Mouse (Mus musculus) heart, embryonic 13.5 days (tissue): ENCODE measurements around the gene Sh2d2a. TPM values are rescaled to one million over a fixed set of nuclear protein-coding genes. Genes with fewer than 3 reads are reported as not detected.

Source experiments
- ATAC-seq: fragments of 200-750 bp; cut with Nextera tagmentation; 2 replicates; pipeline ENCODE4 v1.8.0; 2017; ENCODE audit warnings: moderate TSS enrichment; ENCODE audit not compliant: insufficient number of reproducible peaks, low FRiP score, low TSS enrichment; ENCODE audit errors: extremely low read depth
- H3K27ac ChIP-seq: fragments of 300-500 bp; sonication (generic); replicated peaks from 2 replicates; pipeline ENCODE4 v1.5.1; 2015; ENCODE audit warnings: moderate library complexity, mild to moderate bottlenecking, inconsistent platforms
- H3K27me3 ChIP-seq: fragments of 300-500 bp; sonication (generic); replicated peaks from 2 replicates; pipeline ENCODE4 v1.6.1; 2015; ENCODE audit warnings: mild to moderate bottlenecking, inconsistent platforms
- H3K36me3 ChIP-seq: fragments of 300-500 bp; sonication (generic); 2 replicates; pipeline ENCODE4 v1.6.1; 2015; ENCODE audit warnings: mild to moderate bottlenecking, inconsistent platforms
- H3K4me1 ChIP-seq: fragments of 300-500 bp; sonication (generic); 2 replicates; pipeline ENCODE4 v1.6.1; 2015; ENCODE audit warnings: inconsistent platforms
- H3K4me2 ChIP-seq: fragments of 300-500 bp; sonication (generic); 2 replicates; pipeline ENCODE4 v1.6.1; 2015; ENCODE audit warnings: inconsistent platforms, mild to moderate bottlenecking, moderate library complexity
- H3K4me3 ChIP-seq: fragments of 300-500 bp; sonication (generic); 2 replicates; pipeline ENCODE4 v1.5.1; 2015; ENCODE audit warnings: moderate library complexity, mild to moderate bottlenecking, inconsistent platforms
- H3K9ac ChIP-seq: fragments of 300-500 bp; sonication (generic); 2 replicates; pipeline ENCODE4 v1.6.1; 2015; ENCODE audit warnings: inconsistent platforms, mild to moderate bottlenecking, moderate library complexity
- H3K9me3 ChIP-seq: fragments of 300-500 bp; sonication (generic); 2 replicates; pipeline ENCODE4 v1.6.1; 2016; ENCODE audit warnings: inconsistent platforms
- WGBS: fragments of 180-500 bp; shearing (Covaris S2); methylation state at CpG from one replicate; pipeline ENCODE4 v1.1.7; 2015; ENCODE audit warnings: mixed read lengths; 5-methylcytosine and 5-hydroxymethylcytosine counted together
- polyA plus RNA-seq: library from polyadenylated mRNA; unstranded; fragments of >200 nt; fragmentation: Nextera tagmentation; extraction: Ambion mirVana; gene quantifications from 2 replicates; pipeline ENCODE4 v1.2.1, GENCODE M21; 2015

The Sh2d2a gene
- polyA plus RNA-seq, 1 experiment from 2014 or later, result 0.17 TPM

GRCm38 (mm10) chr3:87828435-87828834 is 18.1 kb upstream of the Sh2d2a start:
- Histone ChIP-seq H3K27ac (no peak overlapping the region), H3K36me3 (no peaks in the 10 kb centered on the region), H3K9me3 (no peaks in the 10 kb centered on the region), H3K27me3 (peaks cover 6% of the 10 kb centered on the region; the same call in 1 of the 2 replicates), H3K4me3 (no peak overlapping the region), H3K4me1 (no peaks in the 10 kb centered on the region), H3K9ac (no peak overlapping the region), H3K4me2 (no peak overlapping the region)
- 35% methylated on average over 4 of the region's 4 CpGs for WGBS
- no peak for ATAC-seq

DNA sequence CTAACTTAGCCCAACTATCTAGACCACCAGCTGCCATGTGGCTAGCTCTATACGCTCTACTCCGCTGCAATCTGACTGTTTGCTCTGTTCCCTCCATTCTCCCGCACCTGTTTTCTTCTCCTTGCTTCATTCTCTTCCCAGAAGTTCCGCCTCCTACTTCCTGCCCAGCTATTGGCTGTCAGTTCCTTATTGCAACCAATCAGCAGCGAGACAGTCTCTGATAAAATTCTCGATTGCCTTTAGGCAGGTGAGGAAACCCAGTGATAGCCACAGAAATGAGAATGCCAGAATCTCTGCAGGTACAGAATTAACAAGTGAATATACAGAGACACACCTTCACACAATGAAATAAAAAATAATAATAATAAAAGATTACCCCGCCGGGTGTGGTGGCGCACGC is 17.5 kb upstream of the Sh2d2a start:
- no peaks in the 10 kb centered on the region for H3K9me3 ChIP-seq
- no peak for ATAC-seq
- WGBS, result 44% methylated on average over 10 of the region's 10 CpGs

GRCm38 (mm10) chr3:87832109-87832859 is 14.3 kb upstream of the Sh2d2a start:
- H3K4me1 ChIP-seq, result no peaks in the 10 kb centered on the region
- H3K9me3 ChIP-seq, result no peaks in the 10 kb centered on the region
- H3K4me3 ChIP-seq, result no peak overlapping the region
- no peaks in the 10 kb centered on the region for H3K36me3 ChIP-seq
- no peak for ATAC-seq
- H3K27me3 ChIP-seq, result no peaks in the 10 kb centered on the region
- H3K4me2 ChIP-seq, result no peak overlapping the region
- no peak overlapping the region for H3K9ac ChIP-seq
- 69% methylated on average over 7 of the region's 7 CpGs for WGBS
- no peak overlapping the region for H3K27ac ChIP-seq

More for the DNA sequence above, 17.5 kb upstream of the Sh2d2a start:
- no peaks in the 10 kb centered on the region for H3K36me3 ChIP-seq
- H3K27me3 ChIP-seq, result peaks cover 6% of the 10 kb centered on the region; the same call in 1 of the 2 replicates
- H3K4me2 ChIP-seq, result no peak overlapping the region
- no peak overlapping the region for H3K9ac ChIP-seq
- H3K4me1 ChIP-seq, result no peaks in the 10 kb centered on the region
- no peak overlapping the region for H3K4me3 ChIP-seq
- no peak overlapping the region for H3K27ac ChIP-seq

DNA sequence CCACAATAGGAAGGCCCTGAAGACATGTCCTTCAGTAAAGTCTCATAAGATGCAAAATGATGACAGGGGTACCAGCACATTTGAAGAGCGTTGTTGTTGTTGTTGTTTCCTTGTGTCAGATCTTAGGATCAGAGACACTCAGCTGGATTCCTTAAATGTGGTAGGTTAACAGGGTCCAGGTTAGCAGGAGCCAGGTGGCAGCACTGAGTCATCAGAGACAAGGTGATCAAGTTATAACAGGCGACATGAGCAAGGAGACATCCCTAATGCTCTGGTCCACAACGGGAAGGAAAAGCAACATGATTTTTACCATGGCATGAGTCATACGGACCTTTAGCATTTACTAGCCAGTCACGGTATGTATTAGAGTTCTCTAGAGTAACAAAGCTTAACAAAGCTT is 13.1 kb upstream of the Sh2d2a start:
- Histone ChIP-seq H3K9me3 (no peaks in the 10 kb centered on the region), H3K4me3 (no peak overlapping the region), H3K4me1 (no peaks in the 10 kb centered on the region), H3K27me3 (no peaks in the 10 kb centered on the region), H3K4me2 (no peak overlapping the region), H3K27ac (no peak overlapping the region), H3K36me3 (no peaks in the 10 kb centered on the region), H3K9ac (no peak overlapping the region)
- ATAC-seq, result no peak
- 66% methylated on average over 5 of the region's 5 CpGs for WGBS

- Histone ChIP-seq H3K9me3 (no peaks in the 10 kb centered on the region), H3K27me3 (peaks cover 21% of the 10 kb centered on the region), H3K36me3 (no peaks in the 10 kb centered on the region), H3K9ac (no peak overlapping the region), H3K4me1 (no peaks in the 10 kb centered on the region), H3K4me3 (no peak overlapping the region), H3K27ac (no peak overlapping the region), H3K4me2 (no peak overlapping the region)
- no peak for ATAC-seq
- WGBS, result 3% methylated on average over 4 of the region's 4 CpGs
Measured at GRCm38 (mm10) chr3:87838622-87839021, 7.9 kb upstream of the Sh2d2a start.

- H3K9me3 ChIP-seq, result no peaks in the 10 kb centered on the region
- no peak for ATAC-seq
- no peak overlapping the region for H3K9ac ChIP-seq
- no peaks in the 10 kb centered on the region for H3K36me3 ChIP-seq
- no peaks in the 10 kb centered on the region for H3K4me1 ChIP-seq
- no peak overlapping the region for H3K4me3 ChIP-seq
- H3K4me2 ChIP-seq, result no peak overlapping the region
- peaks cover 21% of the 10 kb centered on the region for H3K27me3 ChIP-seq
- no peak overlapping the region for H3K27ac ChIP-seq
Measured at GRCm38 (mm10) chr3:87840858-87841257, 5.7 kb upstream of the Sh2d2a start.

GRCm38 (mm10) chr3:87844981-87845380 is 1.6 kb upstream of the Sh2d2a start:
- H3K36me3 ChIP-seq, result no peaks in the 10 kb centered on the region

GRCm38 (mm10) chr3:87846186-87846585 is 369 bp upstream of the Sh2d2a start:
- no peak overlapping the region for H3K9ac ChIP-seq
- WGBS, result 66% methylated on average over 4 of the region's 4 CpGs
- no peaks in the 10 kb centered on the region for H3K9me3 ChIP-seq
- H3K4me3 ChIP-seq, result no peak overlapping the region
- no peak for ATAC-seq
- H3K4me1 ChIP-seq, result peaks cover 7% of the 10 kb centered on the region
- no peaks in the 10 kb centered on the region for H3K36me3 ChIP-seq
- H3K27ac ChIP-seq, result no peak overlapping the region
- no peak overlapping the region for H3K4me2 ChIP-seq
- no peaks in the 10 kb centered on the region; the same call in 1 of the 2 replicates for H3K27me3 ChIP-seq

More at GRCm38 (mm10) chr3:87844981-87845380, 1.6 kb upstream of the Sh2d2a start:
- Histone ChIP-seq H3K27ac (no peak overlapping the region), H3K9ac (no peak overlapping the region), H3K4me2 (no peak overlapping the region), H3K27me3 (peaks cover 9% of the 10 kb centered on the region; the same call in 1 of the 2 replicates), H3K4me3 (no peak overlapping the region), H3K9me3 (no peaks in the 10 kb centered on the region), H3K4me1 (peaks cover 7% of the 10 kb centered on the region)
- WGBS, result 65% methylated on average over 4 of the region's 4 CpGs
- ATAC-seq, result no peak

- Histone ChIP-seq H3K4me3 (no peak overlapping the region), H3K27ac (no peak overlapping the region)
Measured at GRCm38 (mm10) chr3:87847680-87848079, 1.1 kb downstream of the Sh2d2a start.

DNA sequence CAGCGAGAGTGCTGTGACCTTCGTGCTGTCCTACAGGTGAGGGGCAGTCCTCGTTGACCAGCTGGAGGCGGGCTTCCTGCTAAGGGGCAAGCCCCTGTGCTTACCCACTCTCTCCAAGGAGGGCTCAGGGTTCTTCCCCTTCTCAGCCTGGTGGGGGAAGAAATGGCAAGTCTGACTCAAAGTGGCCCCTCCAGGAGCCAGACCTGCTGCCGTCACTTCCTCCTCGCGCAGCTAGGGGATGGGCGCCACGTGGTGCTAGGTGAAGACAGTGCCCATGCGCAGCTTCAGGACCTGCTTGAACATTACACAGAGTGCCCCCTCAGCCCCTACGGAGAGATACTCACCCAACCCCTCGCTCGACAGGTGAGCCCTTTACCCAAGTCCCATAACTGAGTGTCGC is 2.6 kb downstream of the Sh2d2a start:
- H3K36me3 ChIP-seq, result no peaks in the 10 kb centered on the region
- no peak overlapping the region for H3K4me2 ChIP-seq
- no peak for ATAC-seq
- H3K9me3 ChIP-seq, result no peaks in the 10 kb centered on the region
- H3K9ac ChIP-seq, result no peak overlapping the region
- 68% methylated on average over 14 of the region's 14 CpGs for WGBS
- peaks cover 7% of the 10 kb centered on the region for H3K4me1 ChIP-seq
- H3K27ac ChIP-seq, result no peak overlapping the region
- H3K27me3 ChIP-seq, result no peaks in the 10 kb centered on the region; the same call in 1 of the 2 replicates
- H3K4me3 ChIP-seq, result no peak overlapping the region

More at GRCm38 (mm10) chr3:87847680-87848079, 1.1 kb downstream of the Sh2d2a start:
- Histone ChIP-seq H3K9me3 (no peaks in the 10 kb centered on the region), H3K9ac (no peak overlapping the region), H3K27me3 (no peaks in the 10 kb centered on the region; the same call in 1 of the 2 replicates), H3K4me1 (peaks cover 7% of the 10 kb centered on the region), H3K4me2 (no peak overlapping the region), H3K36me3 (no peaks in the 10 kb centered on the region)
- no peak for ATAC-seq
- WGBS, result 68% methylated on average over 5 of the region's 5 CpGs

DNA sequence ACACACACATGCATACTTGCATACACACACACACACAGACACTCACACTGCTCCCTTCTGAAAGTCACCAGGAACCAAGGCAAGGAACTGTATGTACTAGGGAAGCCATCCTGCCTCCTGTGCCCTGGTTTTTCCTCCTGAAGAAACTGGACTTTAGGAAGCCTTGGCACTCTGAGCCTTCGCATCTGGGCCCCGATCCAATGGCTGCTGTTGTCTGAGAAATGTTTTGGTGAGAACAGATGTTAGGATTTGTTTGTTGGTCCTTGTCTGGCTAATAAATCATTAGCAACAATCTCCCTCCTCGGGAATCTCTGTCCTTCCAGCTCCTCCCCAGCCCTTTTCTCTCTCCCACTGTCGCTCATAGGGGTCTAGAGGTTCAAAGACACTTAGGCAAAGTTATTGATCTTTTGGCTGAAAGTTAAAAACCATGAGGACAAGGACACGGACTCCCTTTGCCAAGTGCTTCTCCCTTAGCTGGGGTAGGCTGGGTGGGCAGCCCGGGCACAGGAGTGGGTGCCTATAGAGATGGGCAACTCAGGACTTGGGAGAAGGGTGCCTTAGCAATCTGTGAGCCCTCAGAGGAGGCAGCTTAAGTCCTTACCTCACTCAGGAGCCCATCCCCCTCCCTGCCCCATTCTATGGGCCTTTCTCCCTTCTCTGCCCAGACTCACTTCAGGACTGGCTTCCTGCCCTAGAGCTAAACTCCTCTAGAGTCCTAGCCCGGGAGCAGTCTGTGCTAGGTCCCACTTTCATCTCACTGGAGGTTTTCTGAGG is 8.4 kb downstream of the Sh2d2a start:
- Histone ChIP-seq H3K27ac (no peak overlapping the region), H3K36me3 (peaks cover 44% of the 10 kb centered on the region), H3K9me3 (no peaks in the 10 kb centered on the region), H3K4me1 (no peaks in the 10 kb centered on the region), H3K9ac (no peak overlapping the region), H3K4me3 (no peak overlapping the region), H3K27me3 (no peaks in the 10 kb centered on the region; the same call in 1 of the 2 replicates), H3K4me2 (no peak overlapping the region)
- 65% methylated on average over 7 of the region's 7 CpGs for WGBS
- no peak for ATAC-seq
